Mouse (Mus musculus): Measurements from ENCODE around the gene Ltn1.

Ltn1 gene

GRCm38 (mm10) chr16:87432033-87432814 is at the start of gene Ltn1:
TSS of gene Ltn1 (minus strand) at chr16:87432612.
- DNase-seq = peak; percentile 99

- no peak for DNase-seq
Measured at GRCm38 (mm10) chr16:87470579-87470978, 38.2 kb upstream of the Ltn1 start.

GRCm38 (mm10) chr16:87458752-87459151 is 26.3 kb upstream of the Ltn1 start:
- no peak for DNase-seq

GRCm38 (mm10) chr16:87455180-87455611 is 22.8 kb upstream of the Ltn1 start:
- peak in 1 of 2 experiments; percentile 20 for DNase-seq

DNA sequence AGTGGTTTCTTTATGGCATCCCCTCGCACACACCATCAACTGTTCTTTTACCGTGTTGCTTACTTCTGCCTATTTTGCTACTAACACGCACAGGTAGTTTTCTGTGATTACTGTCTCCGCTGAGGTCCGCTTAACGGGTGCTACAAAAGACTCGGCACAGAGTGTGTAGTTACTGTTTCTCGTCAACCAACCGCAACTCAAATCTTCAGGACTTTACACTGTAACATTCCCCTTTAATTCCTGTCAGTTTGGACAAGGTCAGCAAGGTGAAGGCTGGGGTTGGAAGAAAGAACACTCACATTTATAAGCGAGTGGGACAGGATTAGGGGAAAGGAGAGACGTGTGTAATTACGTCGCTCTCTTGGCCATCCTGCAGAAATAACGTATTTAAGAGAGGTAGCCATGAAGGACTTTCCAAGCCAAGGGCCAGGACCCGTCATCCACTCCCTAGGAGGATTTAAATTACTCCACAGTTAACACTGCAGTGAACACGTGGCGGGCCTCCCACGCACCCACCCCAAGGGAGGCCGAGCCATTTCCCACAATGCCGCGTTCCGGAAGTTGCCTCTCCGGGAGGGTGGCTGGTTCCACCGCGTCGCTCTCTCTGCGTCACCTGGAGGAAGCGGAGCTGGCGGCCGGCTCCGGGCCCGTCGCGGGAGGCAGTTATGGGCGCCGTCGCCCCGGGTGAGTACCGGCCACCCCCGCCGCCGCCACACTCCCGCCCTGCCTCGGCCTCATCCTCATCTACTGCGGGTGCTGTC is 22.2 kb upstream of the Ltn1 start, which contains the start of gene Usp16:
TSS of gene Usp16 (plus strand) at position 285 of the 761 bp plus-strand sequence.
- DNase-seq = peak; percentile 93 to 96

GRCm38 (mm10) chr16:87453226-87453625 is 20.8 kb upstream of the Ltn1 start:
- DNase-seq = no peak

DNA sequence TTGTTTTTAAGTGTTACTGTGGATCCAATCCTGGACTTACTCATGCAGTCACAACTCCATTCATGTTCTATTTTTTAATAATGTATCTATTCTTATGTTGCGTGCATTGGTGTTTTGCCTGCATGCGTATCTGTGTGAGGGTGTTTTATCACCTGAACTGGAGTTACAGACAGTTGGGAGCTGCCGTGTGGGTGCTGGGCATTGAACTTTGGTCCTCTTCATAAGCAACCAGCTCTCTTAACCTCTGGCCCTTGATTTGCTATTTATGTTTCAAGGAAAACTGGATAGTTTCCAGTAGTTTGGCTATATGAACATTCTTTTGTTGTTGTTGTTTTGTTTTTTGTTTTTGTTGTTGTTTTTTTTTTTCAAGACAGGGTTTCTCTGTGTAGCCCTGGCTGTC is 13.1 kb upstream of the Ltn1 start:
- DNase-seq = peak in 1 of 2 experiments; percentile 24

DNA sequence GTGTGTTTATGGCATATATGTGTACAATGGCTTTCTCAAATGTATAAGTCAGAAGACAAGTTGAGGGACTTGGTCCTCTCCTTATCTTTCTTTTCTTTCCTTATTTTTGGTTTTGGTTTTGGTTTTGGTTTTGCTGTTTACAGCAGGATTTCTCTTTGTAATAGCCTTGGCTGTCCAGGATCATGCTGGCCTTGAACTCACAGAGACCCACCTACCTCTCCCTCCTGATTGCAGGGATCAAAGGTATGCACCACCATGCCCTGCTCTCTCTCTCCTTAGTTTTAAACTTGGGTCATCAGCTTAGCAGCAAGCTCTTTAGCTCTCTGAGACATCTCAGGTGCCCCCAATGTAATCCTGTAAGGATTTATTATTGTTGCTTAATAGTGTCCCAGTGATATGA is 12.7 kb upstream of the Ltn1 start:
- DNase-seq = no peak

GRCm38 (mm10) chr16:87444071-87444470 is 11.7 kb upstream of the Ltn1 start:
- no peak for DNase-seq

- DNase-seq = no peak
Measured at GRCm38 (mm10) chr16:87443245-87443644, 10.8 kb upstream of the Ltn1 start.

- DNase-seq = peak in 1 of 2 experiments; percentile 24
Measured at GRCm38 (mm10) chr16:87442291-87442690, 9.9 kb upstream of the Ltn1 start.

GRCm38 (mm10) chr16:87441089-87441488 is 8.7 kb upstream of the Ltn1 start:
- peak; percentile 43 to 57 for DNase-seq

- DNase-seq = peak; percentile 97
Measured at GRCm38 (mm10) chr16:87440184-87440686, 7.8 kb upstream of the Ltn1 start, which contains the start of gene Rwdd2b. TSS of gene Rwdd2b (minus strand) at chr16:87440573.

DNA sequence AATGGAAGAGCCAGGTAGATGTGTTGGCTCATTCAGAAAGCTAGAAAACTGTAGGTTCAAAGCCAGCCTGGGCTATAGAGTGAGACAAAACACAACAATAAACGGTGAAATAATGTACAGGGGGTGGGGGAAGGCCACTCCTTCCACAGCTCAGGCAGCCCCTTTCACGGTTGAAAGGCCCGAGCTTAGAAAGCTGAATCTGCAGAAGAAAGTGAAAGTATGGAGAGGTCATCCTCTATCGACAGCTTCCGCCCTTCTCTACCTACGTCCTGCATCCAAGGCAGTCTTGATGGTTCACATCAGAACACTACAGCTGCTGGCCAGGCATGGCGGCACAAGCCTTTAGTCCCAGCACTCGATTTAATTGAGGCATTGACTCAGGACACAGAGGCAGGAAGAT is 6.3 kb upstream of the Ltn1 start:
- peak in 1 of 2 experiments; percentile 33 for DNase-seq

GRCm38 (mm10) chr16:87437096-87437495 is 4.7 kb upstream of the Ltn1 start:
- peak in 1 of 2 experiments; percentile 19 for DNase-seq

- DNase-seq = peak in 1 of 2 experiments; percentile 37
Measured at GRCm38 (mm10) chr16:87435411-87436205, 3.2 kb upstream of the Ltn1 start.

DNA sequence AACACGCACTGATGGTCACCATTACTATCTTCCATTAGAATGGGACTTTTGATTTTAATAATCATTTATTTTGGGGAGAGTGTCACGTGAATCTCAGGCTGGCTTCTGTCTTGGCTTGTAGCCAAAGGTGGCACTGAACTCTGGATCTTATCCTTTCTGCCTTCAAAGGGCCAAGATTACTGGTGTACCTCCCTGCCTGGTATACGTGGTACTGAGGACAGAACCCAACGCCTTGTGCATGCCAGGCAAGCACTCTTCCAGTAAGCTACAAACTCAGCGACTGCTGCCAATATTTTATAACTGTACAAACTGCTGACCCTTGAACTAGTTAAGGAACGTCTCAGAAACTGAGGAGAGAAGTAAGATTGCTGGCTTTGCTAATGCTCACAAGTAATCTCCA is 2.5 kb upstream of the Ltn1 start:
- peak; percentile 61 to 66 for DNase-seq

DNA sequence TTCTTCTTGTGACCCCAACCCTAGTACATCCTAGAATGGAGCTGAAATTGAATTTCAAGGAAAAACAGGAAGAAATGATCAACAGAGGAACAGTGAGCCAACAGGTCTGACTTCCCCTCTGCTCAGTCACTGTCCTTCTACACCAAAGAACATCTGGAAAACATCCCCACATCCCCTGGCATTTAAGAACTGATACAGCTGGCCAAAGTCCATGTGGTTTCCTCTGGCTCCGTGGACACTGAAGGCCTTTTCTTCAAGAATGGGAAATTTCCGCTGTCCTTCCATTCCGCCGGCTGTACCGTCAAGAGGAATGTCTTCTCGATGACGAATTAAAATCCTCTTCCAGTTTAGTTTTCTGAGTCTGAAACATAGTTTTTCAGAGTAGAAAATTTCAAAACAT is 1.9 kb upstream of the Ltn1 start:
- peak in 1 of 2 experiments; percentile 28 for DNase-seq

DNA sequence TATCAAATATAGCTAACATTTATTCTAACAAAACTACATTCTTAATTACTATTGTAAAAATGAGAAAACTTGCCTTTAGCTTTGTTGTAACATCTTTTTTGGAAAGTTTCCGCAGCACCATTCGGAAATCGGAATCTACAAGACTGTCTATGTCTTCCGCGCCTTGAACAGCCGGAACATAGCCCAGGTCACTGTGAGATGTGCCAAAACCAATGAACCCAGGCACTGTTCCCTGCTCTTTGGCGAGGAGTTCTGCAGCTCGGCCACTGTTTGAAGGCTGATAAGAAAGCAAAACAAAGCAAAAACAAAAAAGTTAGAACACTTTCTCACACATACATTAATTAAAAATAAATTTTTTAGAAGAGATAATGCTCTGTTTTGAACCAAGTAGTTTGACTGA is 4.9 kb downstream of the Ltn1 start:
- DNase-seq = no peak

GRCm38 (mm10) chr16:87420662-87421061 is 11.8 kb downstream of the Ltn1 start:
- DNase-seq = no peak

DNA sequence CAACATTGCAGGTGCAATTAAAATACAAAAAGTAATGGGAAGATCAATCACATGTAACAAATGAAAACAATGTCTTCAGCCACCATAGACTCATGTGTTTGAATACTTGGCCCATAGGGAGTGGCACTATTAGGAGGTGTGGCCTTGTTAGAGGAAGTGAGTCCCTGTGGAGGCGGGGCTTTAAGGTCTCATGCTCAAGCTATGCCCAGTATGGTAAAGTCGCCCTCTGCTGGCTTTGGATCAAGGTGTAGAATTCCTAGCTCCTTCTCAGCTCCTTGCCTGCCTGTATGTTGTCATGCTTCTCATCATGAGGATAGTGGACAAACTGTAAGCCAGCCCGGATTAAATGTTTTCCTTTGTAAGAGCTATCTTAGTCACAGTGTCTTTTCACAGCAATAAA is 27.4 kb downstream of the Ltn1 start:
- peak; percentile 48 for DNase-seq

- peak; percentile 65 to 88 for DNase-seq
Measured at GRCm38 (mm10) chr16:87393813-87394548, 38.4 kb downstream of the Ltn1 start.
